Mouse (Mus musculus) retina, postnatal 1 day (tissue): ENCODE measurements around the gene Arhgef25.
A peak's percentile ranks its signal among the peaks of the same experiment; 100 is the strongest.

Source experiments
- DNase-seq: peaks from one replicate; pipeline ENCODE4 v3.0.0-alpha.2; 2012

Gene Arhgef25

GRCm38 (mm10) chr10:127185101-127185500 lies 4.8 kb downstream of the Arhgef25 start:
- DNase-seq: peak; percentile 82

GRCm38 (mm10) chr10:127183759-127184158 lies 6.1 kb downstream of the Arhgef25 start:
- DNase-seq: peak; percentile 36

GRCm38 (mm10) chr10:127182624-127183023 lies 7.3 kb downstream of the Arhgef25 start:
- no peak for DNase-seq

GRCm38 (mm10) chr10:127181566-127181965 lies 8.3 kb downstream of the Arhgef25 start:
- DNase-seq: no peak

GRCm38 (mm10) chr10:127180695-127181047 lies 9.2 kb downstream of the Arhgef25 start:
- no peak for DNase-seq

- peak; percentile 42 for DNase-seq
Measured at GRCm38 (mm10) chr10:127179871-127180694, 9.8 kb downstream of the Arhgef25 start, which contains the start of gene Slc26a10. Gene Slc26a10 (minus strand): TSS chr10:127180645.

GRCm38 (mm10) chr10:127178286-127179027 lies 11.4 kb downstream of the Arhgef25 start:
- DNase-seq: peak; percentile 32

GRCm38 (mm10) chr10:127177719-127178118 lies 12.2 kb downstream of the Arhgef25 start:
- DNase-seq: peak; percentile 92

- no peak for DNase-seq
Measured at GRCm38 (mm10) chr10:127177235-127177634, 12.6 kb downstream of the Arhgef25 start.

GRCm38 (mm10) chr10:127176756-127177155 lies 13.1 kb downstream of the Arhgef25 start:
- no peak for DNase-seq

GRCm38 (mm10) chr10:127176228-127176627 lies 13.7 kb downstream of the Arhgef25 start:
- DNase-seq: no peak

- no peak for DNase-seq
Measured at GRCm38 (mm10) chr10:127174170-127174569, 15.7 kb downstream of the Arhgef25 start.

- no peak for DNase-seq
Measured at GRCm38 (mm10) chr10:127173148-127174065, 16.5 kb downstream of the Arhgef25 start.

GRCm38 (mm10) chr10:127171631-127172200 lies 18.2 kb downstream of the Arhgef25 start:
- DNase-seq: no peak

- peak; percentile 82 for DNase-seq
Measured at GRCm38 (mm10) chr10:127170837-127171272, 19.0 kb downstream of the Arhgef25 start.

GRCm38 (mm10) chr10:127170002-127170401 lies 19.9 kb downstream of the Arhgef25 start:
- DNase-seq: peak; percentile 67

GRCm38 (mm10) chr10:127167614-127168192 lies 22.2 kb downstream of the Arhgef25 start:
- DNase-seq: no peak

GRCm38 (mm10) chr10:127166771-127167613 lies 22.9 kb downstream of the Arhgef25 start:
- no peak for DNase-seq

- DNase-seq: no peak
Measured at GRCm38 (mm10) chr10:127166404-127166715, 23.5 kb downstream of the Arhgef25 start.

GRCm38 (mm10) chr10:127165654-127166403 lies 24.1 kb downstream of the Arhgef25 start:
- DNase-seq: peak; percentile 70

- no peak for DNase-seq
Measured at GRCm38 (mm10) chr10:127165354-127165653, 24.6 kb downstream of the Arhgef25 start.
